Mouse (Mus musculus) forelimb bud, embryonic 11.5 days (tissue): ENCODE data around the gene Ninl.

ENCODE experiments used
- DNase-seq: peaks from one replicate; pipeline ENCODE4 v3.0.0-alpha.2; 2012; ENCODE audit warnings: low read depth, low spot score

The Ninl gene

DNA sequence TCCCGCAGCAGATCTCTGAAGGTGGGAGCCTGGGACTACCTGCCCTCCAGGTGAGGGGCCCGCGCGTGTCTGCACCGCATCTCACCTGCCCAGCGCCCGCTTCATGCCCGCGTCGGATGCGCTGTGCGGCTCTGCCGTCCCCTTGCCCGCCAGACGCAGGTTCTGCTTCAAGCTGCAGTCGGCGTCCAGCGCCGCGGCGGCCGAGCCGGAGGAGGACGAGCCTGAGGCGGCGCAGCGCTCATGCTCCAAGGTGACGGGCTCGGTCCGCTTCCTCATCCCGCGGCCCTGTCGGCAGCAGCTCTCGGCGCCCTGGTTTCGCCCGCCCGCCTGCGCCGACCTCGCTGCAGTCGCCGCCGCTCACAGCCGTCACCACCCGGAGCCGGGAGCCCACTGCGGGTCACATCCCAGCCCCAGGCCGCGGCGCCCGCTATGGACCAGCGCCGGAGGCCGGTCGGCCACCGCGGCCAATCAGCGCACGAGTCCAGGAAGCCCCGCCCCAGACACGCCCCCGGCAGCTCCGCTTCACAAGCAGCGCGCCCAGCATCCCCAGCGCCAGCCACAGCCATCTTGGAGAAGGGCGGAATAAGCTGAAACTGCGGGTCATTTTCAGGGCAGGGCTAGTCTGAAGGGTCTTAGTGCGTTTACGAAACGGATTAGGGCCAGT is 134.8 kb downstream of the Ninl start, which contains the start of gene Abhd12:
Gene Abhd12, minus strand, starts transcription at position 470 of the 664 bp plus-strand sequence.
- DNase-seq: peak; percentile 93

DNA sequence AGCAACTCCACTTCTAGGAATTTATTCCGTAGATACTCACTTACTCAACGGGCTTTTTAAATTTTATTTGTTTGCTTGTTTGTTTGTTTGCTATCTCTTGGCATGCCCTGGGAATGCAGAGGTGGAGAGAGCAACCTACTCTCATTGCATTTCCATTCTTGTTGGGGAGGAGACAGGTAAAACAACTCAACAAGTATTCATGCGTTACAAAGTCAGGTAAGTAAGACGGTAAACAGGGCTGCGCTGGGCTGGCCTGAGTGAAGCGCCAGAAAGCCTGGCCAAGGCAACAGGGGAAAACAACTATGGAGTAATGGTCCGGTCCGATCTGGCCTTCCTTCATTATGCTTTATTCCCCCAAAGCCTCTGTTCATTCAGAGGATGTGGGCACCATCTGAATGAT is 136.8 kb downstream of the Ninl start:
- no peak for DNase-seq

GRCm38 (mm10) chr2:150900341-150900740 is 138.8 kb downstream of the Ninl start:
- no peak for DNase-seq

GRCm38 (mm10) chr2:150895691-150896252 is 143.4 kb downstream of the Ninl start:
- DNase-seq: no peak

- no peak for DNase-seq
Measured at GRCm38 (mm10) chr2:150894617-150895267, 144.4 kb downstream of the Ninl start.

DNA sequence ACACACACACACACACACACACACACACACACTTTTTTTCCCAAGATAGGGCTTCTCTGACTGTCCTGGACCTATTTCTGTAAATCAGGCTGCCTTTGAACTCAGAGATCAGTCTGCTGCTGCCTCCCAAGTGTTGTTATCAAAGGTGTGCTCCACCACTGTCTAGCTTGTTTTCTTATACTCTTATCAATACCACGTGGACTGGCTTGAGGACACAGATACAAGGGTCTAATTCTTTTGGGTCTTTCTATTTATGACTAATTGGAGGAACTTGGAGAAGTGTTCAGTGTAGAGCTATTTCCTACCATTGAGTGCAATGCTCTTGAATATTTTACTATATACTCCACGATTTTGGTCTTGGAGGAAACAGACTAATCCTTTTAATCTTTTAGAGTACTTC is 151.8 kb downstream of the Ninl start:
- no peak for DNase-seq

- DNase-seq: no peak
Measured at GRCm38 (mm10) chr2:150886315-150886714, 152.9 kb downstream of the Ninl start.

GRCm38 (mm10) chr2:150885814-150886213 is 153.4 kb downstream of the Ninl start:
- no peak for DNase-seq

DNA sequence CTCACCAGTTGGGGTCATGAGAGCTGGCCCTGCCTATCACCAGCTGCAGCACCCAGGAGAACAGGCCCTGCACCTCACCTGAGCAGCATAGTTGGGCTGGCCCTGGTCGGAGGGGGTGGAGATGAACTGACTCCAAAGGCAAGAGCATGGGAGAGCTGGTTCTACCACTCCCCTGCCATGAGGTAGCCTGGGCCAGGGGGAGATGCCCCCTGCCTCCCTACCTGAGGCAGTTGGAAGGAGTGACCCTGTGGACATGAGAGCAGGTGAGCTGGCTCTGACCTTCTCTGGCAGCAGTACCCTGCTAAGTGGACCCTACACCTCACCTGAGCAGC is 154.4 kb downstream of the Ninl start:
- DNase-seq: no peak
